Mouse (Mus musculus): ENCODE measurements at regions not wholly inside any gene's neighbourhood (a gene's known extent, or its start where the extent isn't known, plus 50 kb on each side); places are given as distances from the start of the nearest gene placed in this dataset.

DNA sequence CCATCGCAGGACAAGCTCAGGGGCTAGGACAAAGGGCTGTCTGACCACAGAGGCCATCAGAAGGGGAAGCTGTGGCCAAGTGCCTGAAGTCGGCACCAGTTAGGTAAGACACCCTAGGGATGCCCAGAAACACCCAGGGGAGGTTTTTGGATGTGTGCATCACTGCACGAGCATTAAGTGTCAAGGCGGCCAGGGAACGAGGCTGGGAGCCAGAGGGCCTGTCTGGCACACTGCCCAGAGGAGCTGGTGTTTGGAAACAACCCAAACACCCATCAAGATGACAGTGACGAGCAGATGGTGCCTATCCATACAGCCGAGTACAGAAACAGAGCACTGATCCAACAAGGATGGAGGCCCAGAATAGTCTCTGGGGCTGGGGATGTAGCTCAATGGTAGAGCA lies 130.0 kb downstream of the Rybp start:
- TF ChIP-seq MAFK (IDR thresholded peaks at IDR 0.05; ENCODE audit: insufficient read depth, low read depth, low read length) = no peak
- no peak for TF ChIP-seq ZC3H11A (IDR thresholded peaks at IDR 0.05; ENCODE audit: borderline replicate concordance, low read depth, low read length)
- TF ChIP-seq CHD2 (IDR thresholded peaks at IDR 0.05; ENCODE audit: low read depth, low read length) = no peak
- no peak for TF ChIP-seq HCFC1 (IDR thresholded peaks at IDR 0.05; ENCODE audit: borderline replicate concordance, insufficient read depth, low read length)
- no peak for TF ChIP-seq ZNF384 (IDR thresholded peaks at IDR 0.05; ENCODE audit: low read depth, low read length)
